Mouse (Mus musculus) stomach, embryonic 14.5 days (tissue): Measurements from ENCODE around the gene Atxn10. TPM values are rescaled to one million over a fixed set of nuclear protein-coding genes. Genes with fewer than 3 reads are reported as not detected.
A peak's percentile ranks its signal among the peaks of the same experiment; 100 is the strongest.
"Not testable (repeated sequence)": the region's sequence is repeated elsewhere in the genome, so short reads cannot be mapped to it uniquely, and the experiment has no call there.

Experiments
- ATAC-seq: fragments of 200-750 bp; cut with Nextera tagmentation; 2 replicates; pipeline ENCODE4 v1.8.0; 2017; ENCODE audit warnings: low read depth, moderate TSS enrichment; ENCODE audit not compliant: insufficient number of reproducible peaks, insufficient read depth, low FRiP score
- H3K27ac ChIP-seq: fragments of 300-500 bp; sonication (generic); 2 replicates; pipeline ENCODE4 v1.5.1; 2014; ENCODE audit warnings: mild to moderate bottlenecking, low read length, moderate library complexity, mixed read lengths
- H3K27me3 ChIP-seq: fragments of 300-500 bp; sonication (generic); 2 replicates; pipeline ENCODE4 v1.6.1; 2014; ENCODE audit warnings: low read length, control low read depth, mixed read lengths; ENCODE audit not compliant: control insufficient read depth, insufficient read depth
- H3K36me3 ChIP-seq: fragments of 300-500 bp; sonication (generic); 2 replicates; pipeline ENCODE4 v1.6.1; 2014; ENCODE audit warnings: mild to moderate bottlenecking, control low read depth, low read length, moderate library complexity, mixed read lengths; ENCODE audit not compliant: control insufficient read depth, insufficient read depth
- H3K4me1 ChIP-seq: fragments of 300-500 bp; sonication (generic); 2 replicates; pipeline ENCODE4 v1.6.1; 2014; ENCODE audit warnings: low read length, control low read depth, mixed read lengths; ENCODE audit not compliant: control insufficient read depth, insufficient read depth
- H3K4me2 ChIP-seq: fragments of 300-500 bp; sonication (generic); replicated peaks from 2 replicates; pipeline ENCODE4 v1.6.1; 2014; ENCODE audit warnings: low read depth, low read length, control low read depth
- H3K4me3 ChIP-seq: fragments of 300-500 bp; sonication (generic); 2 replicates; pipeline ENCODE4 v1.5.1; 2014; ENCODE audit warnings: low read depth, low read length, control low read depth
- H3K9ac ChIP-seq: fragments of 300-500 bp; sonication (generic); replicated peaks from 2 replicates; pipeline ENCODE4 v1.6.1; 2014; ENCODE audit warnings: low read depth, mild to moderate bottlenecking, control low read depth, low read length, moderate library complexity, mixed read lengths
- H3K9me3 ChIP-seq: fragments of 300-500 bp; sonication (generic); 2 replicates; pipeline ENCODE4 v1.6.1; 2016; ENCODE audit warnings: low read depth, low read length, control low read depth; ENCODE audit not compliant: control insufficient read depth
- WGBS: fragments of 180-500 bp; shearing (Covaris S2); extraction: QIAGEN DNeasy Blood & Tissue Kit; methylation state at CpG from one replicate; pipeline ENCODE4 v1.1.7; 2014; 5-methylcytosine and 5-hydroxymethylcytosine counted together
- polyA plus RNA-seq: library from polyadenylated mRNA; unstranded; fragments of >200 nt; fragmentation: Nextera tagmentation; extraction: Ambion mirVana; gene quantifications from 2 replicates; pipeline ENCODE4 v1.2.1, GENCODE M21; 2014

The Atxn10 gene
- polyA plus RNA-seq, 1 experiment from 2014 or later = 258 TPM

DNA sequence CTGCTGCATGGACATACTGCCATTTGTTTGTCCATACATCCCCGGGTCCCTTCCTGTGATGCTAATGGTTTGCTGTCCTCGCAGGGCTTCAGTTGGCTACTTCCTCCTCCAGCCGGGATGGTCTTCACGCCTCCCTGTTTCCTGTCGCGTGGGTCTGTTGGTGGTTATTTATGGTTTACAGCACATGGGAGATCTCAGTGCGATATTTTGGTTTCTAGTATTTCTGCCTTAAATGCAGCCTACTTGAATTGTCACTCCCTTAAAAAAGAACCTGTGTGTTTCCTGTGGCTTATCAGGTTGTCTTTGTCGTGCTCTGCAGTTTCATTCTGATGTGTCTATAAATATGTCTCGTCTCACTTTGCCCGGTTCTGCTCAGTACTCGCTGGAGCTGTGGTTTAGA is 8.2 kb upstream of the Atxn10 start:
- no peak for ATAC-seq

GRCm38 (mm10) chr15:85328455-85328854 is 7.6 kb upstream of the Atxn10 start:
- not testable (repeated sequence) for H3K4me3 ChIP-seq, H3K27me3 ChIP-seq, H3K36me3 ChIP-seq, H3K27ac ChIP-seq, H3K4me1 ChIP-seq, H3K4me2 ChIP-seq, H3K9ac ChIP-seq, ATAC-seq, H3K9me3 ChIP-seq
- 84% methylated on average over 2 of the region's 2 CpGs for WGBS

More for the DNA sequence above, 8.2 kb upstream of the Atxn10 start:
- Histone ChIP-seq H3K4me1 (no peaks in the 10 kb centered on the region), H3K27ac (no peak overlapping the region), H3K4me2 (no peak overlapping the region), H3K27me3 (no peaks in the 10 kb centered on the region), H3K9me3 (no peaks in the 10 kb centered on the region), H3K36me3 (no peaks in the 10 kb centered on the region), H3K4me3 (no peak overlapping the region), H3K9ac (no peak overlapping the region)
- WGBS = 47% methylated on average over 11 of the region's 11 CpGs

GRCm38 (mm10) chr15:85329096-85329495 is 6.9 kb upstream of the Atxn10 start:
- H3K9ac ChIP-seq = no peak overlapping the region
- ATAC-seq = no peak
- no peak overlapping the region for H3K4me2 ChIP-seq
- H3K4me1 ChIP-seq = no peaks in the 10 kb centered on the region
- no peak overlapping the region for H3K4me3 ChIP-seq
- WGBS = 93% methylated on average over 5 of the region's 5 CpGs
- no peak overlapping the region for H3K27ac ChIP-seq
- no peaks in the 10 kb centered on the region for H3K36me3 ChIP-seq
- H3K9me3 ChIP-seq = no peaks in the 10 kb centered on the region
- H3K27me3 ChIP-seq = no peaks in the 10 kb centered on the region

GRCm38 (mm10) chr15:85330024-85330423 is 6.0 kb upstream of the Atxn10 start:
- H3K4me1 ChIP-seq = no peaks in the 10 kb centered on the region
- no peaks in the 10 kb centered on the region for H3K9me3 ChIP-seq
- no peak overlapping the region for H3K27ac ChIP-seq
- no peaks in the 10 kb centered on the region for H3K27me3 ChIP-seq
- no peak overlapping the region for H3K4me3 ChIP-seq
- H3K4me2 ChIP-seq = no peak overlapping the region
- H3K36me3 ChIP-seq = no peaks in the 10 kb centered on the region
- 84% methylated on average over 6 of the region's 6 CpGs for WGBS
- no peak overlapping the region for H3K9ac ChIP-seq
- ATAC-seq = no peak

DNA sequence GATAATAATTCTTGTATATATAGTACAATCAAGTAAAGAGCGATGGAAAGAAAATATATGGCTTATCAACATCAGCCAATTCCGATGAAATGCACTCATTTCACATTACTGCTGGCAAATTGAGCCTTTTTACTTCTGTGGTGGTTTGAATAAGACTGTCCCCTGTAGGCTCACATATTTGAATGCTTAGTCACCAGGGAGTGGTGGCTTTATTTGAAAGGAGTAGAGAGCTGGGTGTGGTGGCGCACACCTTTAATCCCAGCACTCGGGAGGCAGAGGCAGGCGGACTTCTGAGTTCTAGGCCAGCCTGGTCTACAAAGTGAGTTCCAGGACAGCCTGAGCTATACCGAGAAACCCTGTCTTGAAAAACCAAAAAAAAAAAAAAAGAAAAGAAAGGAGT is 2.5 kb upstream of the Atxn10 start:
- not testable (repeated sequence) for ATAC-seq, H3K9me3 ChIP-seq, H3K4me2 ChIP-seq, H3K27ac ChIP-seq, H3K4me1 ChIP-seq, H3K4me3 ChIP-seq, H3K27me3 ChIP-seq, H3K36me3 ChIP-seq, H3K9ac ChIP-seq
- 87% methylated on average over 6 of the region's 6 CpGs for WGBS

DNA sequence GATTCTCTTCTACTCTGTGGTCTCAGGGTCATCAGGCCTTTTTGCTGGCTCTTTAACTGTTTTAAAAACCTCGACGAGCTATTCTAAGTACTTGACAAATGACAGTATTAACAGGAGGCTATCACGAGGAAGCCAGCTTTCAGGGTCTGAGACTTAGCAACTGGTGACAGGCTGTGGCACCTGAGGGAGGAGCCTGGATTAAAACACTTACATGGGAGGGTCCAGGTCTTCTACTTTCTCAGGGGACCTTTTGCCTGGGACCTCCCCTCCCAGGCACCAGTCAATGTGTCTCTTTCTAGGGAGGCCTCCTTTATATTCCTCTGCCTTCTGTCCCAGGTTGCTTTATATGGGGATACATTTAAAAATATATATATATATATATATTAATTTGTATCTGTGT is 1.8 kb upstream of the Atxn10 start:
- no peak overlapping the region for H3K27ac ChIP-seq
- H3K9me3 ChIP-seq = no peaks in the 10 kb centered on the region
- H3K4me3 ChIP-seq = no peak overlapping the region
- no peaks in the 10 kb centered on the region for H3K27me3 ChIP-seq
- H3K4me1 ChIP-seq = peaks cover 8% of the 10 kb centered on the region; the same call in 1 of the 2 replicates
- 26% methylated on average over 3 of the region's 3 CpGs for WGBS
- no peak overlapping the region for H3K9ac ChIP-seq
- ATAC-seq = no peak
- no peak overlapping the region for H3K4me2 ChIP-seq
- no peaks in the 10 kb centered on the region for H3K36me3 ChIP-seq

DNA sequence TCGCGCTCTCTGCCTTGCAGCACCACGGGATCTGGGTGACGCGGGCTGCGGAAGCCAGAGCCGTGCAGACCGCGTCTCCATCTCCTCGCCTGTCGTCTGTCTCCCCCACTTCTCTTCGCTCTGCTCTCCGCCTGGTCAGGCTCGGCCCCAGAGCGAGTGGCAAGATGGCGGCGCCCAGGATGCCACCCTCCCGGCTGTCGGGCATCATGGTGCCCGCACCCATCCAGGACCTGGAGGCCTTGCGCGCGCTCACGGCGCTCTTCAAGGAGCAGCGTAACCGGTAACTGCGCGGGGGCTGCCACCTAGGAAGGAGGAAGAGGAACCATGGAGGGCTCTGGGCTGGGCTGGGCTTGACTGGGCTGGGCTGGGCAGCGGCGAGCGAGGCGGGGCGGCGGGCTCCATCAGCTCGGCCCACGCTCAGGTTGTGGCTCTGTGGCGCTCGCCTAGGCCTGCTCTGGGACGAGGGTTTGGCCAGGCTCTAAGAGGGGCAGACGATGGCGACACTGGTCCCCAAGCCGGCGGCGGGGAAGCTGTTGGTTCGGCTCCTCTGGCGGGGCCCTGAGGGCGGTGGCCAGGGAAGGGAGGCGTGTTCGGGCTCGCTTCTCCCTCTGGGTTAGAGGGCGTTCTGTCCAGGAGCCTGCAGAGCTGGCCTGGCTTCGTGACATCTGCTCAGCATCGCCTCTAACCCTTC is 401 bp downstream of the Atxn10 start:
- no peaks in the 10 kb centered on the region for H3K36me3 ChIP-seq
- H3K9me3 ChIP-seq = no peaks in the 10 kb centered on the region

GRCm38 (mm10) chr15:85337219-85337618 is 1.2 kb downstream of the Atxn10 start:
- Histone ChIP-seq H3K4me1 (peaks cover 8% of the 10 kb centered on the region; the same call in 1 of the 2 replicates), H3K9me3 (no peaks in the 10 kb centered on the region), H3K27me3 (no peaks in the 10 kb centered on the region), H3K4me3 (peak overlapping the region; percentile 94), H3K4me2 (peak overlapping the region; percentile 81), H3K36me3 (no peaks in the 10 kb centered on the region), H3K27ac (peak overlapping the region; percentile 91; the same call in 1 of the 2 replicates), H3K9ac (peak overlapping the region; percentile 87)
- 42% methylated on average over 9 of the region's 9 CpGs for WGBS
- ATAC-seq = no peak

More for the DNA sequence above, 401 bp downstream of the Atxn10 start:
- WGBS = under 1% methylated on average over 52 of the region's 54 CpGs
- ATAC-seq = peak; percentile 94
- Histone ChIP-seq H3K4me2 (peak overlapping the region; percentile 81), H3K27me3 (no peaks in the 10 kb centered on the region), H3K4me3 (peak overlapping the region; percentile 94), H3K4me1 (peaks cover 8% of the 10 kb centered on the region; the same call in 1 of the 2 replicates), H3K27ac (peak overlapping the region; percentile 91), H3K9ac (peak overlapping the region; percentile 87)

DNA sequence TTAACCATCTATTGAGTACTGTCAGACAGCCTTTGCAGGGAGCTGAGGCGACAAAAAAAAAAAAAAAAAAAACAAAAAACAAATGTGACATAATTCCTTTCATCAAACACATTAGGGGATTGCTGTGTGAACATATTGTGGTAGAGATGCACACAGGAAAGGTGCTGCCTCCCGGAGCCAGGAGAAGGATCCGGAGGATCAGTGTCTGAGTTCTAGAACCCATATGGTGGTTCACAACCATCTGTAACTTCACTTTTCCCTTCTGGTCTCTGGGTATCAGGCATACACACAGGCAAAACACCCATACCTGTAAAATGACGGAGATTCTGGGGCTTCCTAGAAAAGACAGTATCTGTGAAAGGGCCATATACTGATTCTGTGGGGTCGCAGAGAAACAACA is 1.9 kb downstream of the Atxn10 start:
- no peaks in the 10 kb centered on the region for H3K9me3 ChIP-seq
- no peak overlapping the region for H3K9ac ChIP-seq
- ATAC-seq = no peak
- no peak overlapping the region for H3K27ac ChIP-seq
- H3K27me3 ChIP-seq = no peaks in the 10 kb centered on the region
- peaks cover 8% of the 10 kb centered on the region; the same call in 1 of the 2 replicates for H3K4me1 ChIP-seq
- no peak overlapping the region for H3K4me3 ChIP-seq
- WGBS = 93% methylated on average over 5 of the region's 5 CpGs
- H3K36me3 ChIP-seq = no peaks in the 10 kb centered on the region
- no peak overlapping the region for H3K4me2 ChIP-seq
